Mouse (Mus musculus) kidney, adult 18-20 months (tissue): Measurements from ENCODE around the gene Ctnna2.
A peak's percentile ranks its signal among the peaks of the same experiment; 100 is the strongest.

ENCODE experiments used
- DNase-seq: peaks from one replicate; pipeline ENCODE4 v3.0.0; 2021

The Ctnna2 gene

DNA sequence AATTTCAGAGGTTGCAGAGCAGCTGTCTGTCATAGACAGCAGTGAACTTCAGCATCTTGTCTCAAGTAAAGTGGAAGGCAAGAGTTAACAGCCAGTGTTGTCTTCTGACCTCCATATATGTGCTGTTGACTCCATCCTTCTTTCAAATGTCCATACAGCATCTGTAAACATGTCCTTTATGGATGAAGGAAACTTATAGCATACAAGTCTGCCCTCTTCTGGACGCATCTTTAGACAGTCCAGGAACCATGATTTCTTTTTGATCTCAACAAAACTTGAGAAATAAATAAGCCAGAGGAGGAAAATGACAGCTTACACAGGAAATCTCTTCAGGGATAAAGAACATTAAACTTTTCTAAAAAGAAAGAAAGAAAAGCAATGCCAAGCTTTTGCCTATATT lies 400.9 kb downstream of the Ctnna2 start:
- no peak for DNase-seq

DNA sequence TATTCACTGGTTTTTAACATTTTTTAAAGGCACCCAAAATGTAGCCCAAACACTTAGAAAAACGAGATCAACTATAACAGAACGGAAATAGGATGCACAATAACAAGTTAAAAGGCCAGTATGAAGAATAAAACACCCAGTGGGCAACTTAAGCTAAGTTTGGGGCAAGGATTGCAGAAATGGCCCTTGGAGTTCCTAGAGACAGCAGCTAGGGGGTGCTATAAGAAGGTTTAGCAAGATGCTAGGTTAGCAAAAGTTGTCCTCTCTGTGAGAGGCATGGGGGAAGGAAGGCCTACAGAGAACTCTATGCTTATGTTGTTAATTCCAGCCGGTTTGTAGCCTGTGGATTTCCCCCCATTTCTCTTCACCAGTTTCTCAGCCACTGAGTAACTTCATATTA lies 401.9 kb downstream of the Ctnna2 start:
- no peak for DNase-seq

- DNase-seq = peak; percentile 5
Observed at GRCm38 (mm10) chr6:77572614-77573013, 406.9 kb downstream of the Ctnna2 start.

DNA sequence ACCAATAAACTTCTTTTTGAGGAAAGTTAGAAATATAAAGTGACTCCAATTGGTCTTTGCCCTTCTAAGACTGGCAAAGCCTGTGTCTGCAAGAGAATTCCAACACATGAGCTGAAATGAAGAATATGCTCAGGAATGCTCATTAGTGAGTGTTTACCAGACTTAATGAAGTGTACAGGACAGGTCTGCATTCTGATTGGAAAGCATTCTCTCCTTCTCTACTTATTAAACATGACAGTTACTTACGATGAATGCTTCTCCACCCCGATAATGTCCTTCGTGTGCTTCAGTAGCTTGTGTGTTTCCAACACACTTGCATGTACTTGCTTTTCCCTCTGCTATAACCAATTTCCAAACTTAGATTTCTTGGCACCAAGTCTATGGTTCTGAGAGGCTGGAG lies 409.6 kb downstream of the Ctnna2 start:
- no peak for DNase-seq

DNA sequence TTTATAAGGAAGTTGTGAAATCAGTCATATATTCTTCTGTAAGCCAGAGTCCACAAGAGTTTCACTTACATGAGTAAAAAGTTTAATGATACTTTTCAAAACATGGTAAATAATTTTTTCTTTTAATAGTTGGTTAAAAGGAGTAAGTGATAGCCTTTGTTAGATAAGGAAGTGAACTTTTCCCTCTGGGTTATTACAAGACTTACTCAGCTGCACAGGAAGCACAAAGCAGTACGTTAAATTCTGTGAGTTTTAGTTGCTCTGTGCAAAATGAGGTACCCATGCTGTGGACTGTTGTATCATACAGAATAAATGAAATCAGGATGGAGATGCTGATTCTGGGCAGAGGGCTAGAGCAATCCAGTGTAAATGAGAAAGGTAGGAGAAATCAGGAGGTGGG lies 423.3 kb downstream of the Ctnna2 start:
- DNase-seq = no peak

GRCm38 (mm10) chr6:77537055-77537807 lies 442.3 kb downstream of the Ctnna2 start:
- DNase-seq = no peak

DNA sequence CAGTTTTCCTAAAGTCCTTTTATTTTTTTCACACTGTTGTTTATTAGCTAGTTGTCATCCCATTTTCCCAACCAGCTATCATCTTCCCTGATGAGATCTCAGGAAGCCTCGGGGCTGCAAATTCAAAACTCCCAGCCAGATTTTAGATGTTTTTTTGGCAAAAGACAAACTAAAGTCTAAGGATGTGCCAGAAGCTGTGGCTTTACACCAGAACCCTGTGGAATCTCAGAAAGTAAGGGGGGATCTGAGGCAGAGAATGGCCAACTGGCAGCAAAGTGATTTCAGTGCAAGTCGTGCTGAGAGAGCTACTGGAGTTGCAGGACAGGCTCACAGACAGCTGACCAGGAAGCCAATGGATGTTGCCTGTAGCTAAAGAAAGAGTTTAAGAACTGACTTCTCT lies 451.9 kb downstream of the Ctnna2 start:
- no peak for DNase-seq

- no peak for DNase-seq
Observed at GRCm38 (mm10) chr6:77521836-77522235, 457.7 kb downstream of the Ctnna2 start.

DNA sequence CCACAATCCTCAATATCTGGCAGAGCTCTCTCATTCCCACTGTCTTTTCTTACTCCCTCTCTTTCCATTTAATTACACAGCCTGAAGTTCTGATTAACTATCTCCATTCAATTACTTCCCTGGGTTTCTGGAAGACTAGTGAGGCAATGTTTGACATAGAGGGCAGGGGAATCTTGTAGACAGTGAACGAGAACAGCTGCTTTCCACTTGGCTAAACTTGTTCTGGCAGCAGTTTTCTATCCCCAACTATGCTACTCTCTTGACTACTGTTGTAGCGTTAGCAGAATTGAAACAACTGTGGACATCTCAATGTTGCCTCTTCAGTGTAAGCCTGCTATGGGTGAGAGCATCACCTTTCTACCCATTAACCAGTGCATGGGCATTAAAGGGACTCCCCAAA lies 463.0 kb downstream of the Ctnna2 start:
- no peak for DNase-seq

- no peak for DNase-seq
Observed at GRCm38 (mm10) chr6:77511805-77512204, 467.7 kb downstream of the Ctnna2 start.

- DNase-seq = no peak
Observed at GRCm38 (mm10) chr6:77491721-77492120, 487.8 kb downstream of the Ctnna2 start.

DNA sequence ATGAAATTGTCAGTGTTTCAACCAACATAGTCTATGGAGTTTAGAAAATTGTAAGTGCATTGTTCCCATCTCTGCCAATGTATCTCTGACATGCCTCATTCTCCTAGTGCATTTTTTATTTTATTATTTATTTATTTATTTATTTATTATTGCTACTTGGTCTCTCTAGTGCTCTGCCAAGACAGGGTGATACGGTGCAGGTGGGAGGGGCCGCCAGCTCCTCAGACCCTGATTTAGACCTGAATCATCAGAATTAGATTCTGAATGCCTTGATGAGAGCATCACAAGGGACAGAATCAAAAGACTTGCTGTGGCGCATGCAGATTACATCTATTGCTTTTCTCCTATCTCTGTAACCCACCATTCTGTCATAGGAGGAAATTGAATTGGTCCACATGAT lies 492.8 kb downstream of the Ctnna2 start:
- no peak for DNase-seq

GRCm38 (mm10) chr6:77482081-77482480 lies 497.4 kb downstream of the Ctnna2 start:
- DNase-seq = no peak

DNA sequence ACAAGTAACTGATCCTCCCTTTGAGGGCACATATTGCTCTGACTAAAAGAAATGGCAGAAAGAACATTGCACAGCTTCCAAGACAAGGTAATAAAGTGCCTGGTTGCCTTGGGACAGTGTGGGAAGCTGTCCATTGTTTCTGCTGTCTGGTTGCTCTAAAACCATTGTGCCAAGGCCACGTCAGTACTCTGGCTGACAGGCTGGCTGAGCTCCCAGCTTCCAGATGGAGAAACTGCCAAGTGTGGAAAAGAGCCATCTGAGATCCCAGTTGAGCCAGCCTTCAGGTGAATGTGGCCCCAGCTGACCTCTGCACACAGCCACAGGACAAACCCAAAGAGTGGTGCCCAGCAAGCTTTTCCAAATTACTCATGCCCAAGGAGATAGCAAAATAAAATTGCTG lies 504.1 kb downstream of the Ctnna2 start:
- DNase-seq = peak; percentile 38

GRCm38 (mm10) chr6:77473256-77473655 lies 506.2 kb downstream of the Ctnna2 start:
- DNase-seq = no peak

- DNase-seq = no peak
Observed at GRCm38 (mm10) chr6:77468058-77468457, 511.4 kb downstream of the Ctnna2 start.

DNA sequence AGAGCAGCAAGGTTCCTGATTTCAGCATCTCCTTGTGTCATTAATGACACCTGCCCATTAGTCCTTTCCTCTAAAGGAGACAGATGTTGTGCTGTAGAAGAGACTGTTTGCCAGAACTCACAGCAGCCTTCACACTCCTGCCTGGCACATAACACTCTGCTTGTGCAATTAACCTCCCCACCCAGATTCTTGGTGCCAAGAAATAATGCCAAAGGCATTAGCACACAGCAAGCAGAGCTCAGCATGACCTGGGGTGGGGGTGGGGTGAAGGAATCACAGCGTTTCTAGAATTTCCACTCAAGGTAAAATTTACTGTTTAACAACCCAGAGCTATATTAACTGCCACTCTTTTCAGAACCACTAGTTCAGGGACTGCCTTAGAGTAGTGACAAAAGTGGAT lies 516.8 kb downstream of the Ctnna2 start:
- peak; percentile 4 for DNase-seq

- no peak for DNase-seq
Observed at GRCm38 (mm10) chr6:77457919-77458318, 521.6 kb downstream of the Ctnna2 start.

DNA sequence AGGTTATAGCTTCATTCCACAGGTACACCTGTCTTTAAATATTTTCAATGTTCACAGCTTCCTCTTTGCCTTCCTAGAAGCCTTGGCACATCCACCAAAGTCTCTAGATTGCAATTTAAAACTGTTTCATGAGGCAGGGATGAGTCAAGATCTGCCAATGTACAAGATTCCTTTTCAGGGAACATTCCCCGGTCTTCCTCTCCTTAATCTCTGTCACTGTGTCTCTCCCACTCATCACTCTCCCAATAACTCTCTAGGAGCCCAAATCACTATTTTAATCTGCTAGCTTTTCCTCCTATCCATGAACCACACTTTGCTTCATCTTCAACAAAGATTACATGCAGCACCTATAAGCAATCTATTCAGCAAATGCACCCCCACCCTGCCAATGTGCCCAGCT lies 532.6 kb downstream of the Ctnna2 start:
- no peak for DNase-seq

DNA sequence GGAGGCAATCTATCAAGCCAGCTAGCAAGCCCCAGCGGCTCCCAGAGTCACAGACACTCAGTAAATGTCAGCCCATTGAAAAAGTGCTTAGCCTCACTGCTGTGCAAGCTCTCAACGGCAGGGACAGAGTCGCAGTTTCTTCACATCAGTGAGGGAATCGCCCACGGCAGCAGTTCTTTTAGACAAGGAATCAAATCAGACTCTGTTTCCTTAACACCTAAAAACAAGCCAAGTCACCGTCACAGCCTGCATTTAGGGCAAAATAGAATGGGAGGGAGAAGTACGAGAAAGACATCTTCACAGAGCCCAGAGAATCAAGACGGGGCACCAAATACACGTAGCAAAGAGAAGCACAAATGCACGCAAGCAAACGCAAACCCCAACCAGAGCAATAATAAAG lies 535.6 kb downstream of the Ctnna2 start:
- no peak for DNase-seq

- DNase-seq = no peak
Observed at GRCm38 (mm10) chr6:77441051-77441450, 538.4 kb downstream of the Ctnna2 start.

DNA sequence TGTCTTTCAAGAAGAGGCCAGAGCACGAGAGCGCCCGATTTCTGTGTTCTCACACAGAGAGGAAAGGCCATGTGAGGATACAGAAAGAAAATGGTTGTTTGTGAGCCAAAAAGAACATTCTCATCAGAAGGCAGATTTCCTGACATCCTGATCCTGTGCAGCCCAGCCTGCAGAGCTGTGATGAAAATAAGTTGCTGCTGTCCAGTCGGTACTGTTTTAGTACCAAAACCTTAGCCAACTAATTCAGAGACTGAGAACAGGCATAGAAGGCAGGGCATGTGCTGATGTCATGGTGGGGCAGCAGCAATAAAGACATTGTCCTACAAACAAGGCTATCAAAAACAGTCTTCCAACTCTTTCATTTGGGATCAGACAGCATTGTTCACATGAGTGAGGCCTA lies 549.1 kb downstream of the Ctnna2 start:
- peak; percentile 2 for DNase-seq

DNA sequence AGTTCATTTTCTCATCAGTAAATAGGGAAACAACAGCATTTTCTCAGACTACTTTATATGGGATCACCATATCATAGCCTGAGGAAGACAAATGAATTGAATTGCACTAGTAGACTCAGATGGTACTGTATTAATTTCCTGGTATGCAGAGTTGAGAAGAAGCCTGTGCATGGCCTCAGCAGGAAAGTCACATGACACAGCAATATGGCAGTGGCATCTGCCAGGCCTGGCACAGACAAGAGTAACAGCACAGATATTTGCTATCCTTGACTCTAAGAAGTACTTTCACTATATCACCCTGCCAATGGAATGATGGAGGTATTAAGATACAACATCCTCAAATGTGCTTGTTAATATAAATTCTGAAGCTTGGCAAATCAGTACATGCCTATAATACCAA lies 553.8 kb downstream of the Ctnna2 start:
- no peak for DNase-seq

DNA sequence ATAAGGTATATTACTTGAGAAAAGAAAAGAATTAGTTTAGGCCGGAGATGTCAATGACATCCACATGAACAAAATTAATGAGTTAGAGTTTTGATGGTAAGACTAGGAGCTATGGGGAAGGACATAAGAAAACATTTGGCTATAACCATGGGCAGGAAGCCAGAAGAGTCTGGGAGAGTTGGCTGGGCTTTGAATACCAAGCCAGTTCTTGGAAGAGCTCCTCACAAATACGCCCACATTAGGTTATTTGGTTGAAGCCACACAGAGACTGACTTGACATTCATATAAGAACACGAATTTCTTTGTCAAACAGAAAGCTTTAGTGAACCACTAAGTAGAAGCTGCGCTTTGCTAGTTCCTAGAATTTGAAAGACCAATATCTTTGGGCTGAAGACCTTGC lies 554.7 kb downstream of the Ctnna2 start:
- no peak for DNase-seq

GRCm38 (mm10) chr6:77421564-77422139 lies 557.8 kb downstream of the Ctnna2 start:
- no peak for DNase-seq
